Mouse (Mus musculus) lung, postnatal 0 days (tissue): ENCODE data around the gene Gm49395.

Experiments
- CTCF ChIP-seq: IDR thresholded peaks from 2 replicates; pipeline ENCODE4 v1.5.1; 2016; ENCODE audit warnings: antibody characterized with exemption, mild to moderate bottlenecking
- EP300 ChIP-seq: IDR thresholded peaks from 2 replicates; pipeline ENCODE4 v1.6.1; 2016; ENCODE audit warnings: antibody characterized with exemption, mild to moderate bottlenecking, control low read depth

DNA sequence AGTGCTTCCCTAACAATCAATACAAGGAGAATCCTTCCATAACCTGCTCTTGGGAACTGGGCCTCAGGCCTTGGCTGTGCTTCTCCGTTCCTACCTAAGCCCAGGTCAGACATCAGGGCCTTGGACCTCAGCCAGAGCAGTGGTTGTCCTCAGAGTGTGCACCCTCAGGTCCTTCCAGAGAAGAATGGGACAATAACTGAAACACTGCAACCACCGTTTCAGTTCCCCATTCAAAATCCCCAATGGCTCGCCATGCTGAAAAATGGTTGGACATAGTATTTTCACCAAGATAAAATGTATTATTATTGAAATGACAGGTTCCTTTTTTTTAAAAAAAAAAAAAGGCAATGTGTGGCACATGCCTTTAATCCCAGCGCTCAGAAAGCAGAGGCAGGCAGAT lies 81.0 kb downstream of the Gm49395 start:
- no peak for TF ChIP-seq EP300
- TF ChIP-seq CTCF: no peak
